Mouse (Mus musculus) activated CD4-positive, CD25-positive, alpha-beta regulatory T cell, adult 9 weeks (primary cell): Measurements from ENCODE around the gene Kcnf1. TPM values are rescaled to one million over a fixed set of nuclear protein-coding genes. Genes with fewer than 3 reads are reported as not detected.

ENCODE experiments used
- polyA plus RNA-seq: library from polyadenylated mRNA; unstranded; fragments of 100-300 nt; shearing (Covaris generic); gene quantifications from one replicate; pipeline ENCODE4 v1.2.1, GENCODE M21; 2017

The Kcnf1 gene
- polyA plus RNA-seq = 0.24 TPM

GRCm38 (mm10) chr12:17176757-17177092 lies at the start of gene Kcnf1:
Gene Kcnf1, minus strand, starts transcription at chr12:17176888.

Other genes with a start within 250 kb of the Kcnf1 start
- gene Pqlc3, start 176.5 kb downstream of the Kcnf1 start, polyA plus RNA-seq = 69.7 TPM
- 2.5 TPM for gene 2410004P03Rik, start 165.2 kb downstream of the Kcnf1 start, polyA plus RNA-seq
- 190 TPM for gene Pdia6, start 89.7 kb upstream of the Kcnf1 start, polyA plus RNA-seq
- gene Atp6v1c2, start 152.5 kb upstream of the Kcnf1 start, polyA plus RNA-seq = not detected
- gene Nol10, start 171.6 kb upstream of the Kcnf1 start, polyA plus RNA-seq = 36.6 TPM